Mouse (Mus musculus) intestine, embryonic 15.5 days (tissue): Measurements from ENCODE around the gene Gm12185. TPM values are rescaled to one million over a fixed set of nuclear protein-coding genes. Genes with fewer than 3 reads are reported as not detected.
A peak's percentile ranks its signal among the peaks of the same experiment; 100 is the strongest.

Experiments
- ATAC-seq: fragments of 200-750 bp; cut with Nextera tagmentation; 2 replicates; pipeline ENCODE4 v1.8.0; 2017; ENCODE audit warnings: moderate TSS enrichment, moderate library complexity
- H3K27ac ChIP-seq: fragments of 300-500 bp; sonication (generic); 2 replicates; pipeline ENCODE4 v1.5.1; 2015; ENCODE audit warnings: mild to moderate bottlenecking, inconsistent platforms
- H3K27me3 ChIP-seq: fragments of 300-500 bp; sonication (generic); replicated peaks from 2 replicates; pipeline ENCODE4 v1.6.1; 2015; ENCODE audit warnings: inconsistent platforms
- H3K36me3 ChIP-seq: fragments of 300-500 bp; sonication (generic); 2 replicates; pipeline ENCODE4 v1.6.1; 2015; ENCODE audit warnings: inconsistent platforms
- H3K4me1 ChIP-seq: fragments of 300-500 bp; sonication (generic); replicated peaks from 2 replicates; pipeline ENCODE4 v1.6.1; 2015; ENCODE audit warnings: inconsistent platforms
- H3K4me2 ChIP-seq: fragments of 300-500 bp; sonication (generic); replicated peaks from 2 replicates; pipeline ENCODE4 v1.6.1; 2015; ENCODE audit warnings: mild to moderate bottlenecking, inconsistent platforms
- H3K4me3 ChIP-seq: fragments of 300-500 bp; sonication (generic); replicated peaks from 2 replicates; pipeline ENCODE4 v1.5.1; 2015; ENCODE audit warnings: inconsistent platforms
- H3K9ac ChIP-seq: fragments of 300-500 bp; sonication (generic); 2 replicates; pipeline ENCODE4 v1.6.1; 2015; ENCODE audit warnings: inconsistent platforms
- H3K9me3 ChIP-seq: fragments of 300-500 bp; sonication (generic); 2 replicates; pipeline ENCODE4 v1.6.1; 2016; ENCODE audit warnings: inconsistent platforms
- WGBS: fragments of 180-500 bp; shearing (Covaris S2); methylation state at CpG from one replicate; pipeline ENCODE4 v1.1.7; 2015; 5-methylcytosine and 5-hydroxymethylcytosine counted together
- polyA plus RNA-seq: library from polyadenylated mRNA; unstranded; fragments of >200 nt; fragmentation: Nextera tagmentation; extraction: Ambion mirVana; gene quantifications from 2 replicates; pipeline ENCODE4 v1.2.1, GENCODE M21; 2015

The Gm12185 gene
- polyA plus RNA-seq, 1 experiment from 2014 or later = not detected

- Histone ChIP-seq H3K27ac (peak overlapping the region; percentile 80), H3K4me2 (peak overlapping the region; percentile 86), H3K4me1 (peaks cover 31% of the 10 kb centered on the region), H3K9ac (peak overlapping the region; percentile 54), H3K36me3 (no peaks in the 10 kb centered on the region), H3K9me3 (no peaks in the 10 kb centered on the region), H3K4me3 (peak overlapping the region; percentile 47), H3K27me3 (no peaks in the 10 kb centered on the region)
- 21% methylated on average over 7 of the region's 7 CpGs for WGBS
- peak; percentile 49 for ATAC-seq
Observed at GRCm38 (mm10) chr11:48869380-48870110, 122.5 kb downstream of the Gm12185 start.

- no peaks in the 10 kb centered on the region for H3K27me3 ChIP-seq
- H3K4me3 ChIP-seq = no peak overlapping the region
- WGBS = 95% methylated on average over 9 of the region's 9 CpGs
- no peaks in the 10 kb centered on the region for H3K9me3 ChIP-seq
- H3K27ac ChIP-seq = no peak overlapping the region
- no peak overlapping the region for H3K9ac ChIP-seq
- H3K4me2 ChIP-seq = no peak overlapping the region
- no peak for ATAC-seq
- H3K36me3 ChIP-seq = no peaks in the 10 kb centered on the region
- peaks cover 19% of the 10 kb centered on the region for H3K4me1 ChIP-seq
Observed at GRCm38 (mm10) chr11:48866481-48866880, 125.5 kb downstream of the Gm12185 start.

- no peak overlapping the region for H3K4me2 ChIP-seq
- no peak for ATAC-seq
- H3K36me3 ChIP-seq = no peaks in the 10 kb centered on the region
- no peaks in the 10 kb centered on the region for H3K9me3 ChIP-seq
- 78% methylated on average over 3 of the region's 3 CpGs for WGBS
- no peak overlapping the region for H3K4me3 ChIP-seq
- peaks cover 2% of the 10 kb centered on the region; the same call in 1 of the 2 replicates for H3K4me1 ChIP-seq
- no peak overlapping the region for H3K27ac ChIP-seq
- H3K27me3 ChIP-seq = no peaks in the 10 kb centered on the region
- H3K9ac ChIP-seq = no peak overlapping the region
Observed at GRCm38 (mm10) chr11:48863808-48864207, 128.2 kb downstream of the Gm12185 start.

GRCm38 (mm10) chr11:48862784-48863319, 129.2 kb downstream of the Gm12185 start:
- no peak overlapping the region for H3K9ac ChIP-seq
- H3K36me3 ChIP-seq = no peaks in the 10 kb centered on the region
- 0 out of 2 replicates have a peak, but pooled peaks cover 7% of the 10 kb centered on the region for H3K4me1 ChIP-seq
- H3K27me3 ChIP-seq = no peaks in the 10 kb centered on the region
- H3K4me2 ChIP-seq = no peak overlapping the region
- H3K27ac ChIP-seq = no peak overlapping the region
- ATAC-seq = no peak
- H3K4me3 ChIP-seq = no peak overlapping the region
- WGBS = 91% methylated on average over 1 of the region's 1 CpGs
- H3K9me3 ChIP-seq = no peaks in the 10 kb centered on the region

GRCm38 (mm10) chr11:48859014-48859413, 133.0 kb downstream of the Gm12185 start:
- H3K9me3 ChIP-seq = no peaks in the 10 kb centered on the region
- H3K4me2 ChIP-seq = peak overlapping the region; percentile 75
- H3K9ac ChIP-seq = no peak overlapping the region
- H3K4me1 ChIP-seq = 0 out of 2 replicates have a peak, but pooled peaks cover 9% of the 10 kb centered on the region
- no peaks in the 10 kb centered on the region for H3K27me3 ChIP-seq
- under 1% methylated on average over 6 of the region's 6 CpGs for WGBS
- ATAC-seq = no peak
- no peak overlapping the region for H3K27ac ChIP-seq
- no peak overlapping the region for H3K4me3 ChIP-seq
- no peaks in the 10 kb centered on the region for H3K36me3 ChIP-seq

Other genes starting within 250 kb of the Gm12185 start
- gene Rack1, start 191.9 kb downstream of the Gm12185 start, polyA plus RNA-seq = 815 and 831 TPM in 2 replicates
- 4.1 and 6.4 TPM in 2 replicates for gene Trim41, start 174.9 kb downstream of the Gm12185 start, polyA plus RNA-seq
- 1.1 and 2.7 TPM in 2 replicates for gene Trim7, start 166.1 kb downstream of the Gm12185 start, polyA plus RNA-seq
- 3.7 and 5.4 TPM in 2 replicates for gene Gm12184, start 165.6 kb downstream of the Gm12185 start, polyA plus RNA-seq
- gene Irgm1, start 120.5 kb downstream of the Gm12185 start, polyA plus RNA-seq = 16.0 and 16.4 TPM in 2 replicates
- gene Gm5431, start 90.0 kb downstream of the Gm12185 start, polyA plus RNA-seq = 0.23 and 0.30 TPM in 2 replicates
- gene Psme2b, start 46.0 kb downstream of the Gm12185 start, polyA plus RNA-seq = 4.5 and 5.0 TPM in 2 replicates
- gene Olfr56, start 13.3 kb downstream of the Gm12185 start, polyA plus RNA-seq = not detected in 2 replicates
- 0.67 and 1.0 TPM in 2 replicates for gene 9930111J21Rik1, start 12.8 kb downstream of the Gm12185 start, polyA plus RNA-seq
- gene Tgtp1, start 1.9 kb upstream of the Gm12185 start, polyA plus RNA-seq = 1.8 and 2.2 TPM in 2 replicates
- 0.76 and 1.1 TPM in 2 replicates for gene 9930111J21Rik2, start 59.0 kb upstream of the Gm12185 start, polyA plus RNA-seq
- gene Tgtp2, start 72.0 kb upstream of the Gm12185 start, polyA plus RNA-seq = 0.56 and 0.88 TPM in 2 replicates
- gene Ifi47, start 84.4 kb upstream of the Gm12185 start, polyA plus RNA-seq = 3.1 and 3.2 TPM in 2 replicates
- gene Olfr1396, start 122.6 kb upstream of the Gm12185 start, polyA plus RNA-seq = not detected in 2 replicates
- not detected in 2 replicates for gene Olfr1395, start 150.0 kb upstream of the Gm12185 start, polyA plus RNA-seq
- gene Olfr1394, start 162.2 kb upstream of the Gm12185 start, polyA plus RNA-seq = not detected in 2 replicates
- 1.7 and 2.2 TPM in 2 replicates for gene Btnl9, start 194.9 kb upstream of the Gm12185 start, polyA plus RNA-seq
- gene Zfp62, start 211.1 kb upstream of the Gm12185 start, polyA plus RNA-seq = 24.4 and 28.6 TPM in 2 replicates